Mouse (Mus musculus) brain, embryonic 18.5 days (tissue): Measurements from ENCODE around the gene Ell.

Experiments used
- DNase-seq: peaks from one replicate; pipeline ENCODE4 v3.0.0-alpha.2; 2012; ENCODE audit warnings: low read depth, low spot score

The Ell gene

GRCm38 (mm10) chr8:70539077-70539813 lies at the start of gene Ell:
Ell (plus strand) TSS chr8:70539457.
- peak; percentile 96 for DNase-seq

DNA sequence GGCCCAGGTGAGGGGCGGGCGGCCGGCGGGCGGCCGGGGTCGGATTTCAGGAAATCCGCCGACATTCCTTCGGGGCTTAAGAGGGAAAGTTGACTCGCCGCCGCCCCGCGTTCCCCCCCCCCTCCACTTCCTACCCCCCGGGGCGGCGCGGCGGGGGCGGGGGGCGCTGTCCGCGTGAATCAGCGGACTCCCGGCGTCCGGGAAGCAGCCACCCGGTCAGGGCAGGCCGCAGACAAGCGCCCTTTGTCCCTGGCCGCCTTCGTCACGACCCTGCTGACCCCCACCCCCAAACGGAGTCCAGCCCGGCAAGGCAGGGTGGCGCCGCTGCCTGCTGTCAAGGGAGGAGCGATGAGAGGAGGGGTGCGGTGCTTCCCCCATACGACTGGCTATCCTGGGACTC lies 49.7 kb upstream of the Ell start:
- DNase-seq = no peak

GRCm38 (mm10) chr8:70490061-70490879 lies 49.0 kb upstream of the Ell start:
- DNase-seq = no peak

- DNase-seq = no peak
Measured at GRCm38 (mm10) chr8:70490880-70491495, 48.3 kb upstream of the Ell start.

GRCm38 (mm10) chr8:70492664-70493640 lies 46.3 kb upstream of the Ell start, which contains the start of gene Crlf1:
Crlf1 (plus strand) TSS chr8:70493158.
- no peak for DNase-seq

DNA sequence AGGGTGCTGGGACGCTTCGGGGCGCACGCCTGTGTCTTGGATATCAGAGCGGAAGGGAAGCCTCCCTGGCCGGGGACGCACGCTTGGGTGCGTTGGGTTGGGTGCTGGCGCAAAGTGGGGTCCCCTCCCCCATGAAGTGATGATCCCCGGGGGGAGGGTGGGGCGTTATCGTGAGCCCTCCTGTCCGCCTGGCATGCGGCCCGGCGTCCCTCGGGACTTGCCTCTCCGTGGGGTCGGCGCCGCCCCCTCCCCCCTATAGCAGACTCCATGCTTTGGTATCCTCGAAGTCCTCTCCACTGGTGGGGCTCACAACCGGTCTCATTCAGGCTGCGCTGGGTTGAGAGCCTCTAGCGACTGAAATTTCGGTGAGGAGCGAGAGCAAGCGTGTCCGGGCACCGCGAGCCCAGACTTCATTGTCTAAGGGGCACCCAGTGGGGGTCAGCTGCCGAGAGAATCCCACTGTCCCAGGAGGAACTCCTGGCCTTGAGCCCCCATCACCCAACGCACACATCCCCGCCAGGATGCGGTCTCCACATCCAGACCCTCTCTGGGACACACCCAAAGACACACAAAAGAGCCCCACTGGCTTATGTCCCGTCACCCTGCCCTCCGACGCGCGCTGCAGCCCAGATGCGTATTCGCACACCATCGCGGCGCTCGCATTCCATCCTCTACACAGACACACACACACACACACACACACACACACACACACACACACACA lies 45.4 kb upstream of the Ell start:
- DNase-seq = no peak

- no peak for DNase-seq
Measured at GRCm38 (mm10) chr8:70494416-70494945, 44.8 kb upstream of the Ell start.

- DNase-seq = no peak
Measured at GRCm38 (mm10) chr8:70495001-70495770, 44.1 kb upstream of the Ell start.

DNA sequence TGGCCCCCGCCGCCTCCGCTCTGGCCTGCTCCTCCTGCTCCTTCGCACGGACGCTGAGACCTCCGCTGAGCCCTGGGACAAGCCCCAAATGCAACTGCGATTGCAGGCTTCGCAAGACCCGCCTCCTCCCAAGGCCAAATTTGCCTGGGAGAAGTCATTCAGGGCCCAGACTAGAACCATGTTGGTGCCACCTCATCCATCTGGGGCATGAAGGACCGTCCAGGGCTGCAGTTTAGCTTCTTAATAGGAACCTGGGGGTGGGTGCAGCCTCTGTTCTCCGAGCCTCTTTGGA lies 43.5 kb upstream of the Ell start:
- no peak for DNase-seq

DNA sequence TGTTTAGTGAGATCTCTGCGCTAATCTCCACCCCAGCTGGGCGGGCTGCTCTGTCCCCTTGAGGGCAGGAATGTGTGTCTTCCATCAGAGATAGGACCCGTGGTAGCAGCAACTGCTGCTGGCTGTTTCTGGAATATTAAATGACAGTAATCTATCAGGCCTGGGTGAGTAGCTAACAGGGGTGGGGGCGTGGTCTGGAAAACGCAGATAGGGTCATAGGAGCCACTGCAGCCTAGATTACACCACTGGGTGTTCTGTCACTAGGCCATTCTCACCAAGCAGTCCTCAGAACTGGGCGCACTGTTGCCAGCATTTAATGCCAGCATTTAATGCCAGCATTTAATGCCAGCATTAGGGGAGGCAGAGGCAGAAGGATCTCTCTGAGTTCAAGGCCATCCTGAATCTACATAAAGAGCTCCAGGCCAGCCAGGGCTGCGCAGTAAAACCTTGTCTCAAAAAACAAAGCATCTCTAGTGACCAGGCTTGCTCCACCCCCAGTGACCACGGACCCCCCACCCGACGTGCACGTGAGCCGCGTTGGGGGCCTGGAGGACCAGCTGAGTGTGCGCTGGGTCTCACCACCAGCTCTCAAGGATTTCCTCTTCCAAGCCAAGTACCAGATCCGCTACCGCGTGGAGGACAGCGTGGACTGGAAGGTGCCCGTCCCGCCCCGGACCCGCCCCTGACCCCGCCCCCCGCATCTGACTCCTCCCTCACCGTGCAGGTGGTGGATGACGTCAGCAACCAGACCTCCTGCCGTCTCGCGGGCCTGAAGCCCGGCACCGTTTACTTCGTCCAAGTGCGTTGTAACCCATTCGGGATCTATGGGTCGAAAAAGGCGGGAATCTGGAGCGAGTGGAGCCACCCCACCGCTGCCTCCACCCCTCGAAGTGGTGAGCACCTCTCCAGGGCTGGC lies 38.6 kb upstream of the Ell start:
- DNase-seq = no peak

DNA sequence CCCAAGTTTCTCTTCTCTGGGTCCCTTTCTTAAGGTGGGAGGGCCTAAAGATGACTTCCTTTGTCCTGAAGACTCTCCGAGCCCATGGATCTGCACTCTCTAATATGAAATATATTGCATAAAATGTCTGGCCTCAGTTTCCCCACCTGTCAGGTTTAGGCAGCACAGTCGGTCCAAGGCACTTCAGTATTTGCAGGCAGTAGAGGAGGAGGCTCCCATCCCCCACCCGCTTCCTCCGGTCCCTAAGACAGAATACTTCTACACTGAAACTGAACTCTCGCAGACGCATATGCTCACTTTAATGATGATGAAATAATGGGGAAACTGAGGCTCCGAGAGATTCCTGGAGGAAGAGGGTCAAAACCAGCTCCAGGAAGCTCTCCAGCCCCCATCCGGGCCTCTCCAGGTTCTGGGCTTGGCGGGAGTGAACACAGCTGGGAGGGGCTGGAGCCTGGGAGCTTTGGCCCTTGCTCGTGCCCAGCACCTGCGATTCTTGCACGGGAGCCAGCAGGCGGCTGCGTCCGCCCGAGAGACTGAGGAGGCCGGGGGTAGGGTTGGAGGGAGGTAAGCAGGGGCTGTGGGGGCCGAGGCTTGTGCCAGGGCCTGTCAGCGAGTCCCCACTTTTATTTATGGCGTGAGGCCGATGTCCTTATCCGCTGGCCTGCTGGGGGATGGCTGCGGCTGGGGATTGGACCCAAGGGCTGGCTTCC lies 37.3 kb upstream of the Ell start:
- DNase-seq = no peak

DNA sequence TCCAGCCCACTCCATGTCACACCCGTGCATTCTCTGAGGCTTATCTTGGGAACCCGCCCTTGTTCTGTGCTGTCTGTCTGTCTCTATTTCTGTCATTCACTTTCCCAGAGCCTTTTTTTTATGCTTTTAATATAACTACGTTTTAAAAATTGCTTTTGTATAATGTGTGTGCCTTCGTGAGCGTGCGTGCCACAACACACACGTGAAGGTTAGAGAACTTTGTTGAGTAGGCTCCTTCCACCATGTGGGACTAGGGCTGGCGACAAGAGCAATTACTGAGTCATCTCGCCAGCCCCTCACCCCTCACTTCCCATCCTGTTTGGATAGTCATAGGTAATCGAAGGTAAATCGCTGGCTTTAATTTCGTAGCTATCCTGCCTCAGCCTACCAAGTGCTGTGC lies 36.7 kb upstream of the Ell start:
- DNase-seq = no peak

DNA sequence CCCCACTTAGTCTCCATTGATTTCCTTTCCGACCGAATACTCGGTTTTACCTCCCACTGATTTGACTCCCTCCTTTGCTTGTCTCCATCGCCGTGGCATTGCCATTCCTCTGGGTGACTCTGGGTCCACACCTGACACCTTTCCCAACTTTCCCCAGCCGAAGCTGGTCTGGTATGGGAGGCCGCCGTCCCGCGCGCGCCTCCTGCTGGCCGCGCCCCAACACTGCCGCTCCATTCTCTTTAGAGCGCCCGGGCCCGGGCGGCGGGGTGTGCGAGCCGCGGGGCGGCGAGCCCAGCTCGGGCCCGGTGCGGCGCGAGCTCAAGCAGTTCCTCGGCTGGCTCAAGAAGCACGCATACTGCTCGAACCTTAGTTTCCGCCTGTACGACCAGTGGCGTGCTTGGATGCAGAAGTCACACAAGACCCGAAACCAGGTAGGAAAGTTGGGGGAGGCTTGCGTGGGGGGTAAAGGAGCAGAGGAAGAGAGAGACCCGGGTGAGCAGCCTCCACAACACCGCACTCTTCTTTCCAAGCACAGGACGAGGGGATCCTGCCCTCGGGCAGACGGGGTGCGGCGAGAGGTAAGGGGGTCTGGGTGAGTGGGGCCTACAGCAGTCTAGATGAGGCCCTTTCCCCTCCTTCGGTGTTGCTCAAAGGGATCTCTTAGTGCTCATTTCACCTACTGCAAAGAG lies 36.1 kb upstream of the Ell start:
- DNase-seq = no peak

DNA sequence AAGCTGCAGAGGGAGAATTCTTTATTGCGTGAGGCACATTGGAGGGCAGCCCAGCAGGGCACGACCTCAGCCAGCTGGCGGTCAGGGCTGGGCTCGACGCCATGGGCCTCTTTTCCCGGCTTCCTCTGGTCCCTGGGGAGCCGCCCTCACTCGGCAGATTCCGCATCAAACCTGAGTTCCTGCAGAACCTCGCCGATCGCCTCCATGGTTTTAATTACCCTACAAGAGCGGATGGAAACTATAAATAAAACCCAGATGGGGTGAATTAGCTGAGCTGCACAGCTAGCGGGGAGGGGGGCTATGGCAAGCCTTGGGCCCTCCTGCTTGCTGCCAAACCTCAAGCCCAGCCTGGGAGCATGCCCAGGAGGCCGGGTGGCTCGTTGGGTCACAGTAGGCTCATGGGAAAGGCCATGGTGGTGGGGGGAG lies 35.0 kb upstream of the Ell start:
- DNase-seq = no peak

- no peak for DNase-seq
Measured at GRCm38 (mm10) chr8:70504851-70505250, 34.4 kb upstream of the Ell start.

DNA sequence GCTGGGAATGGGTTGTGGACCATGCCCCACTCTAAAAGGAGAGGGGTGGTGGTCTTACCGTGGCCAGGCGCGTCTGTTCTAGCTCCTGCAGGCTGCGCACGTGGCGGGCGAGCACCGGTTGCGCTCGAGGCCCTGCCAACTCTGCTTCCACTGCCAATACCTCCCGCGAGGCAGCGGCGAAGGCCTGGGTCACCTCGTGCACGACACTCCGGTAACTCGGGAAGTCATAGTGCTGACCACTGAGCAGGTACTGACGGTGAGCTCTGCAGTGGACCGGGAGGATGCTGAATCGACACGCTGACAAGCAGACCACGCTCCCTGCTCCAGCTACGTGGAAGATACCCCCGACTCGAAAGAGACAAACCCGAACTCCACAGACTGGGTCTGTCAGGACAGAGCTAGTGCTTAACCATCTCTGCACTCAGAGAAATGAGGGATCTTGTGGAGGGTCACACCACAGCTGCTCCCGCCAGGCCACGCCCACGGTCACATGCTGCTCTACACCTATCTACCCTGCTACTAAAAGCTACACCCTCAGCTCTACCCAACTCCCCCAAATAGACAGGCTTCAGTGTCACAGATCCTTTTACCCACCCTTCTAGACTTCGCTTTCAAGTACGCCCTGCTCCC lies 33.4 kb upstream of the Ell start:
- DNase-seq = no peak
